Mouse (Mus musculus): ENCODE data around the gene Erich3. TPM values are rescaled to one million over a fixed set of nuclear protein-coding genes. Genes with fewer than 3 reads are reported as not detected.

Erich3 gene
- total and polyA plus RNA-seq, 3 experiments = not detected

DNA sequence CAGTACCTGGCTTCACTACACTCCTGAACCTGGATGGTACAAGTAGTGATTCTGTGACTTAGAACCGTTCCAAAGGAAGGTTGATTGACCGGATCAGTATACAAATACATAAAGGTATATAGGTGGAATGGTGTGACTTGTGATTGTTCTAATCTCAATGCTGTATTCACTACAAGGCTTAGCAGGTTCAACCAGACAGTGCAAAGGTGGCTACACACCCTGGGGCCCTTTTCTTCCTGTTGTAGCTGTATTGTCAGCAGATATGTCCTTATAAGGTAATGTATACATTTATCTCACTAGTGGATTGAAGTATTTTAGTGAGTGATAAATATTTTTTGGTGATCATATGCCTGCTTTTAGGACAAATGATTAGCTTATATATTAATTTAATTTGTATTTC, 80.7 kb downstream of the Erich3 start:
- Histone ChIP-seq H3K4me3 (ENCODE audit: control insufficient read depth in 1 of 2, insufficient read depth in 1 of 2, low read depth in 2 of 2, low read length in 2 of 2) (no peak overlapping the region), H3K36me3 (ENCODE audit: control insufficient read depth in 1 of 2, insufficient read depth in 2 of 2, low read length in 2 of 2) (no peaks in the 10 kb centered on the region), H3K27me3 (ENCODE audit: control insufficient read depth in 1 of 2, insufficient read depth in 2 of 2, low read length in 2 of 2) (no peaks in the 10 kb centered on the region), H3K9me3 (replicated peaks; ENCODE audit: insufficient read depth, low read length) (no peaks in the 10 kb centered on the region), H3K79me2 (ENCODE audit: control insufficient read depth, insufficient read depth, low read length, poor library complexity) (no peaks in the 10 kb centered on the region), H3K4me1 (ENCODE audit: control insufficient read depth in 1 of 2, insufficient read depth in 2 of 2, low read length in 2 of 2) (no peaks in the 10 kb centered on the region), H3K27ac (ENCODE audit: control insufficient read depth, low read depth, low read length) (no peak overlapping the region), H3K9ac (ENCODE audit: control insufficient read depth, low read depth, low read length, poor library complexity, severe bottlenecking) (no peak overlapping the region)
- DNase-seq (ENCODE audit: low read depth, low spot score) = no peak
- TF ChIP-seq POLR2AphosphoS5 (IDR thresholded peaks at IDR 0.05; ENCODE audit: borderline replicate concordance, low read depth, low read length) (no peak), ZMIZ1 (IDR thresholded peaks at IDR 0.05; ENCODE audit: low read depth, low read length) (no peak)

DNA sequence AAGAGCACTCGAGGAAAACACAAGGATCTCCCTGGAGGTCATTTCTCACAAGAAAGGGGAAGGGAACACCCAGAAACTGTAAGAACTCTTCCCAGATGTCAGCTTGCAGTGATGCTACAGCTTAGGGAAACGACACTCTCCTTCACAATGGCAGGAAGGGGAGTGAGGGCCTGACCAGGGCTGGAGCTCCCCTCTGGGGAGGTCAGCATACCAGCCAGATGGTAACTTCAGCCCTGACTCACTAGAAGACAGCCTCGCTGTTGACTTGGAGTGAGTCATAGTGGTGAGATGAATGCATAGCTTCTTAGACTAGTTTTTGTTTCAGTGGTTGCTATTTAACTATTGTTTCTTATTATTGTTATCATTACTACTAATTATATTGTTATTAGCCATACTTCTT, 90.8 kb downstream of the Erich3 start:
- no peaks in the 10 kb centered on the region for H3K36me3 ChIP-seq (ENCODE audit: control insufficient read depth in 1 of 2, insufficient read depth in 2 of 2, low read length in 2 of 2)
- no peak overlapping the region for H3K4me3 ChIP-seq (ENCODE audit: control insufficient read depth in 1 of 2, insufficient read depth in 1 of 2, low read depth in 2 of 2, low read length in 2 of 2)
- no peaks in the 10 kb centered on the region for H3K9me3 ChIP-seq (replicated peaks; ENCODE audit: insufficient read depth, low read length)
- no peak overlapping the region for H3K27ac ChIP-seq (ENCODE audit: control insufficient read depth, low read depth, low read length)
- H3K4me1 ChIP-seq (ENCODE audit: control insufficient read depth in 1 of 2, insufficient read depth in 2 of 2, low read length in 2 of 2) = no peaks in the 10 kb centered on the region
- no peaks in the 10 kb centered on the region for H3K79me2 ChIP-seq (ENCODE audit: control insufficient read depth, insufficient read depth, low read length, poor library complexity)
- H3K27me3 ChIP-seq (ENCODE audit: control insufficient read depth in 1 of 2, insufficient read depth in 2 of 2, low read length in 2 of 2) = no peaks in the 10 kb centered on the region
- DNase-seq (ENCODE audit: low read depth, low spot score) = no peak
- TF ChIP-seq TAL1 (IDR thresholded peaks at IDR 0.05; ENCODE audit: low read length) = no peak
- TF ChIP-seq HCFC1 (IDR thresholded peaks at IDR 0.05; ENCODE audit: low read depth, low read length) = no peak
- TF ChIP-seq BHLHE40 (IDR thresholded peaks at IDR 0.05; ENCODE audit: borderline replicate concordance, low read depth, low read length) = no peak
- TF ChIP-seq JUND (IDR thresholded peaks at IDR 0.05; ENCODE audit: low read depth, low read length) = no peak
- TF ChIP-seq NELFE (IDR thresholded peaks at IDR 0.05; ENCODE audit: low read depth, low read length) = no peak
- no peak for TF ChIP-seq NRF1 (IDR thresholded peaks at IDR 0.05; ENCODE audit: insufficient read depth, low read depth, low read length, poor library complexity, severe bottlenecking)
- TF ChIP-seq MXI1 (IDR thresholded peaks at IDR 0.05; ENCODE audit: low read depth, low read length) = no peak
- no peak for TF ChIP-seq CHD1 (IDR thresholded peaks at IDR 0.05; ENCODE audit: low read depth, low read length)
- TF ChIP-seq USF1 (IDR thresholded peaks at IDR 0.05; ENCODE audit: low read depth, low read length) = no peak
- no peak for TF ChIP-seq GATA1 (IDR thresholded peaks at IDR 0.05; ENCODE audit: low read depth, low read length)
- TF ChIP-seq POLR2A (IDR thresholded peaks at IDR 0.05; ENCODE audit: control insufficient read depth in 1 of 2, insufficient read depth in 1 of 2, low read depth in 1 of 2, low read length in 2 of 2, poor library complexity in 1 of 2) = no peak
- no peak for TF ChIP-seq SMC3 (IDR thresholded peaks at IDR 0.05; ENCODE audit: low read depth, low read length)
- TF ChIP-seq ZMIZ1 (IDR thresholded peaks at IDR 0.05; ENCODE audit: low read depth, low read length) = no peak
- TF ChIP-seq ELF1 (IDR thresholded peaks at IDR 0.05; ENCODE audit: low read depth, low read length) = no peak
- TF ChIP-seq TBP (IDR thresholded peaks at IDR 0.05; ENCODE audit: low read depth, low read length) = no peak
- no peak for TF ChIP-seq GABPA (IDR thresholded peaks at IDR 0.05; ENCODE audit: low read depth, low read length)
- H3K9ac ChIP-seq (ENCODE audit: control insufficient read depth, low read depth, low read length, poor library complexity, severe bottlenecking) = no peak overlapping the region

Measured in MEL (cell line).